Mouse (Mus musculus) retina, embryonic 14.5 days (tissue): ENCODE results near the gene Bcas3.
A peak's percentile ranks its signal among the peaks of the same experiment; 100 is the strongest.

ENCODE experiments used
- DNase-seq: peaks from one replicate; pipeline ENCODE4 v3.0.0-alpha.2; 2015; ENCODE audit warnings: low spot score

The Bcas3 gene

GRCm38 (mm10) chr11:85829520-85830440 is 476.8 kb downstream of the Bcas3 start:
- DNase-seq = peak; percentile 87

- DNase-seq = peak; percentile 78
These were observed 478.0 kb downstream of the Bcas3 start for GRCm38 (mm10) chr11:85830901-85831341.

GRCm38 (mm10) chr11:85831656-85832230 is 478.8 kb downstream of the Bcas3 start:
- peak; percentile 60 for DNase-seq

- peak; percentile 94 for DNase-seq
These were observed 479.4 kb downstream of the Bcas3 start, which contains the start of gene Tbx2 for GRCm38 (mm10) chr11:85832231-85832924. Tbx2 (plus strand) TSS chr11:85832551.

GRCm38 (mm10) chr11:85833081-85833521 is 480.1 kb downstream of the Bcas3 start:
- DNase-seq = peak; percentile 47

- DNase-seq = peak; percentile 40
These were observed 480.9 kb downstream of the Bcas3 start for GRCm38 (mm10) chr11:85833761-85834385.

GRCm38 (mm10) chr11:85834386-85834931 is 481.5 kb downstream of the Bcas3 start:
- DNase-seq = no peak

GRCm38 (mm10) chr11:85835001-85835752 is 482.2 kb downstream of the Bcas3 start:
- DNase-seq = no peak

- DNase-seq = peak; percentile 48
These were observed 483.0 kb downstream of the Bcas3 start for GRCm38 (mm10) chr11:85835753-85836522.

GRCm38 (mm10) chr11:85836523-85837290 is 483.7 kb downstream of the Bcas3 start:
- peak; percentile 45 for DNase-seq

- peak; percentile 53 for DNase-seq
These were observed 484.3 kb downstream of the Bcas3 start for GRCm38 (mm10) chr11:85837291-85837647.

- peak; percentile 53 for DNase-seq
These were observed 484.9 kb downstream of the Bcas3 start for GRCm38 (mm10) chr11:85837648-85838423.

- peak; percentile 35 for DNase-seq
These were observed 485.7 kb downstream of the Bcas3 start for GRCm38 (mm10) chr11:85838424-85839257.

GRCm38 (mm10) chr11:85839258-85840030 is 486.5 kb downstream of the Bcas3 start:
- DNase-seq = peak; percentile 34

GRCm38 (mm10) chr11:85840031-85840802 is 487.2 kb downstream of the Bcas3 start:
- DNase-seq = peak; percentile 58

- DNase-seq = no peak
These were observed 487.8 kb downstream of the Bcas3 start for GRCm38 (mm10) chr11:85840803-85841145.
